Mouse (Mus musculus) heart, postnatal 0 days (tissue): ENCODE data around the gene Cntnap1. TPM values are rescaled to one million over a fixed set of nuclear protein-coding genes. Genes with fewer than 3 reads are reported as not detected.

ENCODE experiments used
- ATAC-seq: fragments of 200-750 bp; cut with Nextera tagmentation; 2 replicates; pipeline ENCODE4 v1.8.0; 2017; ENCODE audit warnings: low read depth, moderate number of reproducible peaks, moderate library complexity; ENCODE audit not compliant: insufficient read depth
- DNase-seq: peaks from one replicate; pipeline ENCODE4 v3.0.0-alpha.2; 2016; ENCODE audit warnings: low spot score
- H3K27ac ChIP-seq: fragments of 300-500 bp; sonication (generic); 2 replicates; pipeline ENCODE4 v1.5.1; 2014; ENCODE audit warnings: low read depth, mild to moderate bottlenecking
- H3K27me3 ChIP-seq: fragments of 300-500 bp; sonication (generic); 2 replicates; pipeline ENCODE4 v1.6.1; 2014; ENCODE audit warnings: low read length, mixed read lengths; ENCODE audit not compliant: control insufficient read depth, insufficient read depth
- H3K36me3 ChIP-seq: fragments of 300-500 bp; sonication (generic); replicated peaks from 2 replicates; pipeline ENCODE4 v1.6.1; 2014; ENCODE audit warnings: low read length, mixed read lengths; ENCODE audit not compliant: control insufficient read depth, insufficient read depth
- H3K4me1 ChIP-seq: fragments of 300-500 bp; sonication (generic); 2 replicates; pipeline ENCODE4 v1.6.1; 2014; ENCODE audit warnings: antibody characterized with exemption; ENCODE audit not compliant: control insufficient read depth, insufficient read depth
- H3K4me2 ChIP-seq: fragments of 300-500 bp; sonication (generic); 2 replicates; pipeline ENCODE4 v1.6.1; 2014; ENCODE audit warnings: low read depth, mild to moderate bottlenecking, low read length, moderate library complexity
- H3K4me3 ChIP-seq: fragments of 300-500 bp; sonication (generic); 2 replicates; pipeline ENCODE4 v1.5.1; 2014; ENCODE audit warnings: low read depth, low read length
- H3K9ac ChIP-seq: fragments of 300-500 bp; sonication (generic); replicated peaks from 2 replicates; pipeline ENCODE4 v1.6.1; 2014; ENCODE audit warnings: low read depth, low read length, mixed read lengths
- H3K9me3 ChIP-seq: fragments of 300-500 bp; sonication (generic); replicated peaks from 2 replicates; pipeline ENCODE4 v1.6.1; 2016; ENCODE audit warnings: low read length; ENCODE audit not compliant: control insufficient read depth
- CTCF ChIP-seq: IDR thresholded peaks from 2 replicates; pipeline ENCODE4 v1.5.1; 2016; ENCODE audit warnings: antibody characterized with exemption, control low read depth, low read depth
- EP300 ChIP-seq: IDR thresholded peaks from 2 replicates; pipeline ENCODE4 v1.6.1; 2016; ENCODE audit warnings: antibody characterized with exemption, low read depth
- WGBS: fragments of 180-500 bp; shearing (Covaris S2); extraction: QIAGEN DNeasy Blood & Tissue Kit; methylation state at CpG from one replicate; pipeline ENCODE4 v1.1.7; 2014; 5-methylcytosine and 5-hydroxymethylcytosine counted together
- polyA plus RNA-seq: library from polyadenylated mRNA; unstranded; fragments of >200 nt; fragmentation: Nextera tagmentation; extraction: Ambion mirVana; gene quantifications from 2 replicates; pipeline ENCODE4 v1.2.1, GENCODE M21; 2015
- total RNA-seq: library from RNA; depleted of rRNA; stranded (reverse); fragments of >200 nt; gene quantifications from 2 replicates; pipeline ENCODE4 v1.2.3, GENCODE M21; 2014; ENCODE audit warnings: low replicate concordance

Cntnap1 gene
- total and polyA plus RNA-seq, 2 experiments from 2014 or later = 0.20 to 1.4 TPM

- no peak overlapping the region for H3K9ac ChIP-seq
- peaks cover 32% of the 10 kb centered on the region for H3K4me1 ChIP-seq
- no peaks in the 10 kb centered on the region for H3K9me3 ChIP-seq
- no peak overlapping the region for H3K4me2 ChIP-seq
- peak overlapping the region; percentile 76 for H3K27ac ChIP-seq
- no peak for TF ChIP-seq CTCF
- no peak for TF ChIP-seq EP300
- ATAC-seq (no peak), DNase-seq (no peak)
- H3K27me3 ChIP-seq = no peaks in the 10 kb centered on the region
- 49% methylated on average over 17 of the region's 17 CpGs for WGBS
- H3K4me3 ChIP-seq = no peak overlapping the region
- H3K36me3 ChIP-seq = peaks cover 21% of the 10 kb centered on the region
These were observed 20.9 kb downstream of the Cntnap1 start for GRCm38 (mm10) chr11:101190913-101191907.

DNA sequence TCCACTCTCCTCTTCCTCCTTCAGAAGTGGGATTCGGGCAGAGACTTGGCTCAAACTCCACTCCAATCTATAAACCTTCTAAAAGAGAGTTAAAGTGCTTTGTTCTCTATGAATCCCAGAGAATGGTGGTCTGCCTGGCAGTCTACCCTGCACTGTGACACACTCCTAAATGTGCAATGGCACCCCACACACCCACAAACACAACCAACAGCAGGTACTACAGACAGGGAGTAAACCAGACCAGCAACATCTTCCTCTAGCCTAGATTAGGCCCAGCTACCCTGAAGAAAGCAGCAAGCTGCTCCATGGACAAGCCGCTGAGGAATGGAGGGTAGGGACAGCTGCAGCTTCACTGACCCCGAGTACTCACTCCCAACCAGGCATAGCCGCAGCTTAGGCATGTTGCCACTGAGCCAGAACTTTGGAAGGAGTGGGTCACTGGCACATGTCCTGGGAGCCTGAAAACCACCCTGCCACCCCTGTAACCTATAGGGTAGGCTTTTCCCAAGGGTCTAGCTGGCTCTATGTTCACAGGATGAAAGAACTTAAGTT lies 21.7 kb downstream of the Cntnap1 start:
- Histone ChIP-seq H3K27ac (no peak overlapping the region), H3K4me1 (peaks cover 32% of the 10 kb centered on the region), H3K27me3 (no peaks in the 10 kb centered on the region), H3K4me3 (no peak overlapping the region), H3K4me2 (no peak overlapping the region), H3K9me3 (no peaks in the 10 kb centered on the region), H3K36me3 (peaks cover 26% of the 10 kb centered on the region), H3K9ac (no peak overlapping the region)
- DNase-seq = no peak
- ATAC-seq = no peak
- no peak for TF ChIP-seq CTCF
- TF ChIP-seq EP300 = no peak
- WGBS = 78% methylated on average over 4 of the region's 4 CpGs

DNA sequence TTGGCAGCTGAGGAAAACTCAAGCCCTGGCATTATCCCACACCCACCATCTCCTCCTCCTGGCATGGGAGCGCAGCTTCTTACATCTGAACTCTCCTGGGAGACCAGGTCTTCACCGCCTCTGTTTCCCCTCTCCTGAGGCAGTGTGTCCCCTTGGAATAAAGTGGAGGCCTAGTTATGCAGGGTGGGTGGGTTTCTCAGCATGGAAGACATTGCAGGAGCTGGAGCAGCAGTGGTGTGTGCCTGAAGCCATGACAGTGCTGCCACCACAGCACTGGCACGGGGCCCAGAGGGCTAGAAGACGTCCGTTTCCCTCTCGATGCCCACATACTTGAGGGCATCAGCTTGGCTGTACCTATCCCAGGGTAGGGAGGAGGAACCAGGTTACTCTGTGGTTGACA lies 22.3 kb downstream of the Cntnap1 start:
- ATAC-seq = no peak

GRCm38 (mm10) chr11:101193076-101193475 lies 22.8 kb downstream of the Cntnap1 start:
- DNase-seq (no peak), ATAC-seq (no peak)
- Histone ChIP-seq H3K27me3 (no peaks in the 10 kb centered on the region), H3K4me1 (peaks cover 32% of the 10 kb centered on the region), H3K4me2 (no peak overlapping the region), H3K27ac (no peak overlapping the region), H3K9me3 (no peaks in the 10 kb centered on the region), H3K36me3 (peaks cover 33% of the 10 kb centered on the region), H3K9ac (no peak overlapping the region), H3K4me3 (no peak overlapping the region)
- TF ChIP-seq EP300 = no peak
- TF ChIP-seq CTCF = no peak
- WGBS = 76% methylated on average over 7 of the region's 7 CpGs

More for the DNA sequence above, 22.3 kb downstream of the Cntnap1 start:
- Histone ChIP-seq H3K9me3 (no peaks in the 10 kb centered on the region), H3K36me3 (peaks cover 29% of the 10 kb centered on the region), H3K27me3 (no peaks in the 10 kb centered on the region), H3K27ac (no peak overlapping the region), H3K4me2 (no peak overlapping the region), H3K9ac (no peak overlapping the region), H3K4me3 (no peak overlapping the region), H3K4me1 (peaks cover 32% of the 10 kb centered on the region)
- 68% methylated on average over 6 of the region's 6 CpGs for WGBS
- no peak for TF ChIP-seq CTCF
- no peak for TF ChIP-seq EP300
- DNase-seq = no peak

DNA sequence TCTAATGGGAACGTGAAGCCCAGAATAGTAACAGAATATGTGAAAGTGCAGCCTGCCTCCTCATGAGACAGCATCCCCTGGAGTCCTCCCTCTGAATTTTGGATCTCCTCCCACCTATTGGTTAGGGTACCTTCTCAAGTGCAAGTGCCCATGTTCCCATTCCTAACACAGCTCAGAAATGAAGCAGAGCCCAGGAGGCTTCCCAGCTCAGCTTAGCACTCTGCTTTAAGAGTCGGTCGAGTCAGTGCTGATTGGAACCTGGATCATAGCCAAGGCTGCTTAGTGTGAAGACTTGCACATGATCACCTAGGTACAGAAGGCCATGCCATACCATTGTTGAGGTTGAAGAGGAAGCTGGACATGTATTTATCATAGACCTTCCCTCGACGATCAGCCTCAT lies 23.8 kb downstream of the Cntnap1 start:
- H3K27me3 ChIP-seq = no peaks in the 10 kb centered on the region
- H3K9ac ChIP-seq = no peak overlapping the region
- H3K9me3 ChIP-seq = no peaks in the 10 kb centered on the region
- no peak for DNase-seq
- H3K27ac ChIP-seq = no peak overlapping the region
- TF ChIP-seq CTCF (no peak), EP300 (no peak)
- peaks cover 44% of the 10 kb centered on the region for H3K36me3 ChIP-seq
- peaks cover 32% of the 10 kb centered on the region for H3K4me1 ChIP-seq
- WGBS = 13% methylated on average over 5 of the region's 5 CpGs
- no peak overlapping the region for H3K4me3 ChIP-seq
- no peak overlapping the region for H3K4me2 ChIP-seq
- ATAC-seq = 0 out of 2 replicates have a peak, but pooled peaks have one; percentile 15
